Mouse (Mus musculus) intestine, embryonic 14.5 days (tissue): ENCODE data around the gene Slc2a10. TPM values are rescaled to one million over a fixed set of nuclear protein-coding genes. Genes with fewer than 3 reads are reported as not detected.

Experiments used
- ATAC-seq: fragments of 200-750 bp; cut with Nextera tagmentation; replicated peaks from 2 replicates; pipeline ENCODE4 v1.8.0; 2017; ENCODE audit warnings: low read depth, moderate number of reproducible peaks, moderate TSS enrichment, moderate library complexity; ENCODE audit not compliant: low FRiP score, low TSS enrichment
- DNase-seq: peaks from one replicate; pipeline ENCODE4 v3.0.0-alpha.2; 2018; ENCODE audit warnings: low spot score
- H3K27ac ChIP-seq: fragments of 300-500 bp; sonication (generic); 2 replicates; pipeline ENCODE4 v1.5.1; 2014; ENCODE audit warnings: low read depth, mild to moderate bottlenecking, control low read depth
- H3K27me3 ChIP-seq: fragments of 300-500 bp; sonication (generic); replicated peaks from 2 replicates; pipeline ENCODE4 v1.6.1; 2014; ENCODE audit warnings: low read length, control low read depth; ENCODE audit not compliant: control insufficient read depth, insufficient read depth
- H3K36me3 ChIP-seq: fragments of 300-500 bp; sonication (generic); 2 replicates; pipeline ENCODE4 v1.6.1; 2014; ENCODE audit warnings: low read length, control low read depth; ENCODE audit not compliant: control insufficient read depth, insufficient read depth
- H3K4me1 ChIP-seq: fragments of 300-500 bp; sonication (generic); replicated peaks from 2 replicates; pipeline ENCODE4 v1.6.1; 2014; ENCODE audit warnings: low read length, control low read depth, mixed read lengths; ENCODE audit not compliant: control insufficient read depth, insufficient read depth
- H3K4me2 ChIP-seq: fragments of 300-500 bp; sonication (generic); 2 replicates; pipeline ENCODE4 v1.6.1; 2014; ENCODE audit warnings: low read length
- H3K4me3 ChIP-seq: fragments of 300-500 bp; sonication (generic); 2 replicates; pipeline ENCODE4 v1.5.1; 2014; ENCODE audit warnings: low read depth, low read length, control low read depth, mixed read lengths
- H3K9ac ChIP-seq: fragments of 300-500 bp; sonication (generic); 2 replicates; pipeline ENCODE4 v1.6.1; 2014; ENCODE audit warnings: mild to moderate bottlenecking, low read length
- H3K9me3 ChIP-seq: fragments of 300-500 bp; sonication (generic); 2 replicates; pipeline ENCODE4 v1.6.1; 2016; ENCODE audit warnings: low read length, control low read depth; ENCODE audit not compliant: control insufficient read depth
- WGBS: fragments of 180-500 bp; shearing (Covaris S2); extraction: QIAGEN DNeasy Blood & Tissue Kit; methylation state at CpG from one replicate; pipeline ENCODE4 v1.1.7; 2014; 5-methylcytosine and 5-hydroxymethylcytosine counted together
- polyA plus RNA-seq: library from polyadenylated mRNA; unstranded; fragments of >200 nt; fragmentation: Nextera tagmentation; extraction: Ambion mirVana; gene quantifications from 2 replicates; pipeline ENCODE4 v1.2.1, GENCODE M21; 2014

Gene Slc2a10
- polyA plus RNA-seq, 1 experiment from 2014 or later = 4.7 TPM

GRCm38 (mm10) chr2:165512426-165512825 is 8.8 kb downstream of the Slc2a10 start:
- no peaks in the 10 kb centered on the region for H3K27me3 ChIP-seq
- ATAC-seq = 0 out of 2 replicates have a peak, but pooled peaks have one; percentile 23
- 20% methylated on average over 7 of the region's 7 CpGs for WGBS
- no peak overlapping the region for H3K4me3 ChIP-seq
- H3K27ac ChIP-seq = 0 out of 2 replicates have a peak overlapping the region, but pooled peaks have one; percentile 29
- H3K4me2 ChIP-seq = no peak overlapping the region
- H3K4me1 ChIP-seq = peaks cover 13% of the 10 kb centered on the region
- DNase-seq = no peak
- H3K9me3 ChIP-seq = no peaks in the 10 kb centered on the region
- no peaks in the 10 kb centered on the region for H3K36me3 ChIP-seq
- H3K9ac ChIP-seq = no peak overlapping the region

GRCm38 (mm10) chr2:165512870-165513600 is 9.4 kb downstream of the Slc2a10 start:
- 0 out of 2 replicates have a peak, but pooled peaks have one; percentile 32 for ATAC-seq
- Histone ChIP-seq H3K27ac (peak overlapping the region; percentile 29; the same call in 1 of the 2 replicates), H3K27me3 (no peaks in the 10 kb centered on the region), H3K4me3 (no peak overlapping the region), H3K9me3 (no peaks in the 10 kb centered on the region), H3K4me1 (peaks cover 13% of the 10 kb centered on the region), H3K9ac (no peak overlapping the region), H3K4me2 (no peak overlapping the region), H3K36me3 (no peaks in the 10 kb centered on the region)
- no peak for DNase-seq
- WGBS = 24% methylated on average over 11 of the region's 11 CpGs

GRCm38 (mm10) chr2:165515178-165515728 is 11.7 kb downstream of the Slc2a10 start:
- WGBS = 96% methylated on average over 20 of the region's 20 CpGs
- H3K27me3 ChIP-seq = no peaks in the 10 kb centered on the region

GRCm38 (mm10) chr2:165525609-165526008 is 22.0 kb downstream of the Slc2a10 start:
- Histone ChIP-seq H3K27ac (no peak overlapping the region), H3K4me1 (no peaks in the 10 kb centered on the region), H3K36me3 (no peaks in the 10 kb centered on the region), H3K4me3 (no peak overlapping the region), H3K9ac (no peak overlapping the region), H3K9me3 (0 out of 2 replicates have a peak, but pooled peaks cover 3% of the 10 kb centered on the region), H3K27me3 (no peaks in the 10 kb centered on the region), H3K4me2 (no peak overlapping the region)
- DNase-seq (no peak), ATAC-seq (no peak)
- WGBS = 46% methylated on average over 4 of the region's 4 CpGs

More at GRCm38 (mm10) chr2:165515178-165515728, 11.7 kb downstream of the Slc2a10 start:
- H3K36me3 ChIP-seq = peaks cover 5% of the 10 kb centered on the region; the same call in 1 of the 2 replicates
- no peak overlapping the region for H3K4me3 ChIP-seq
- ATAC-seq = no peak
- no peak overlapping the region for H3K4me2 ChIP-seq
- no peak overlapping the region for H3K27ac ChIP-seq
- H3K4me1 ChIP-seq = peaks cover 13% of the 10 kb centered on the region
- H3K9ac ChIP-seq = no peak overlapping the region
- no peak for DNase-seq
- H3K9me3 ChIP-seq = no peaks in the 10 kb centered on the region

- Histone ChIP-seq H3K36me3 (no peaks in the 10 kb centered on the region), H3K27ac (no peak overlapping the region), H3K4me1 (no peaks in the 10 kb centered on the region), H3K9me3 (no peaks in the 10 kb centered on the region), H3K9ac (no peak overlapping the region), H3K4me2 (no peak overlapping the region), H3K4me3 (no peak overlapping the region), H3K27me3 (no peaks in the 10 kb centered on the region)
- ATAC-seq (no peak), DNase-seq (peak; percentile 90)
- 17% methylated on average over 8 of the region's 8 CpGs for WGBS
Measured at GRCm38 (mm10) chr2:165529106-165529505, 25.5 kb downstream of the Slc2a10 start.

- H3K4me1 ChIP-seq = no peaks in the 10 kb centered on the region
- no peak overlapping the region for H3K27ac ChIP-seq
- no peaks in the 10 kb centered on the region for H3K36me3 ChIP-seq
- H3K9me3 ChIP-seq = no peaks in the 10 kb centered on the region
- no peak for ATAC-seq
- 76% methylated on average over 6 of the region's 6 CpGs for WGBS
- no peaks in the 10 kb centered on the region for H3K27me3 ChIP-seq
- no peak overlapping the region for H3K4me2 ChIP-seq
- no peak overlapping the region for H3K4me3 ChIP-seq
- no peak overlapping the region for H3K9ac ChIP-seq
- DNase-seq = no peak
Measured at GRCm38 (mm10) chr2:165533789-165534188, 30.2 kb downstream of the Slc2a10 start.

GRCm38 (mm10) chr2:165540975-165541374 is 37.4 kb downstream of the Slc2a10 start:
- 74% methylated on average over 3 of the region's 3 CpGs for WGBS
- Histone ChIP-seq H3K4me2 (no peak overlapping the region), H3K36me3 (no peaks in the 10 kb centered on the region), H3K27me3 (no peaks in the 10 kb centered on the region), H3K27ac (no peak overlapping the region), H3K4me3 (no peak overlapping the region), H3K9ac (no peak overlapping the region), H3K9me3 (no peaks in the 10 kb centered on the region), H3K4me1 (no peaks in the 10 kb centered on the region)
- no peak for DNase-seq
- ATAC-seq = no peak

GRCm38 (mm10) chr2:165542939-165543669 is 39.5 kb downstream of the Slc2a10 start:
- Histone ChIP-seq H3K4me1 (no peaks in the 10 kb centered on the region), H3K27ac (no peak overlapping the region), H3K4me2 (no peak overlapping the region), H3K27me3 (no peaks in the 10 kb centered on the region), H3K9me3 (no peaks in the 10 kb centered on the region), H3K9ac (no peak overlapping the region), H3K4me3 (no peak overlapping the region), H3K36me3 (no peaks in the 10 kb centered on the region)
- ATAC-seq (no peak), DNase-seq (no peak)
- 65% methylated on average over 13 of the region's 13 CpGs for WGBS
